Mouse (Mus musculus) heart, embryonic 14.5 days (tissue): Measurements from ENCODE around the gene 6820408C15Rik. TPM values are rescaled to one million over a fixed set of nuclear protein-coding genes. Genes with fewer than 3 reads are reported as not detected.

Experiments used
- ATAC-seq: fragments of 200-750 bp; cut with Nextera tagmentation; 2 replicates; pipeline ENCODE4 v1.8.0; 2017; ENCODE audit warnings: low read depth, moderate TSS enrichment; ENCODE audit not compliant: insufficient number of reproducible peaks, insufficient read depth, low FRiP score
- H3K27ac ChIP-seq, 2 experiments: fragments of 200-500 bp in 1 of 2; fragments of 300-500 bp in 1 of 2; sonication (generic) in 1 of 2; replicated peaks in 1 of 2; 2 replicates each; pipeline ENCODE4 v1.5.1; 2012 to 2014; ENCODE audit warnings: low read depth in 2 of 2, low read length in 2 of 2, control low read depth in 1 of 2, mild to moderate bottlenecking in 1 of 2, mixed read lengths in 1 of 2; ENCODE audit not compliant: control insufficient read depth in 1 of 2, insufficient read depth in 1 of 2
- H3K27me3 ChIP-seq: fragments of 300-500 bp; sonication (generic); 2 replicates; pipeline ENCODE4 v1.6.1; 2014; ENCODE audit warnings: mild to moderate bottlenecking, low read length, control low read depth; ENCODE audit not compliant: control insufficient read depth, insufficient read depth
- H3K36me3 ChIP-seq: fragments of 300-500 bp; sonication (generic); 2 replicates; pipeline ENCODE4 v1.6.1; 2014; ENCODE audit warnings: mild to moderate bottlenecking, control low read depth, low read length, mixed read lengths; ENCODE audit not compliant: control insufficient read depth, insufficient read depth
- H3K4me1 ChIP-seq, 2 experiments: fragments of 200-500 bp in 1 of 2; fragments of 300-500 bp in 1 of 2; sonication (generic) in 1 of 2; 2 replicates each; pipeline ENCODE4 v1.6.1; 2012 to 2014; ENCODE audit warnings: low read length in 2 of 2, control low read depth in 1 of 2, mixed read lengths in 1 of 2; ENCODE audit not compliant: control insufficient read depth in 2 of 2, insufficient read depth in 2 of 2
- H3K4me2 ChIP-seq: fragments of 300-500 bp; sonication (generic); 2 replicates; pipeline ENCODE4 v1.6.1; 2014; ENCODE audit warnings: mild to moderate bottlenecking, low read length
- H3K4me3 ChIP-seq, 2 experiments: fragments of 200-500 bp in 1 of 2; fragments of 300-500 bp in 1 of 2; sonication (generic) in 1 of 2; 2 replicates each; pipeline ENCODE4 v1.5.1; 2012 to 2014; ENCODE audit warnings: low read length in 2 of 2, mild to moderate bottlenecking in 2 of 2, control low read depth in 1 of 2, low read depth in 1 of 2, moderate library complexity in 1 of 2; ENCODE audit not compliant: control insufficient read depth in 1 of 2, insufficient read depth in 1 of 2
- H3K9ac ChIP-seq: fragments of 300-500 bp; sonication (generic); 2 replicates; pipeline ENCODE4 v1.6.1; 2014; ENCODE audit warnings: mild to moderate bottlenecking, low read length
- H3K9me3 ChIP-seq: fragments of 300-500 bp; sonication (generic); 2 replicates; pipeline ENCODE4 v1.6.1; 2016; ENCODE audit warnings: low read length, control low read depth; ENCODE audit not compliant: control insufficient read depth
- WGBS: fragments of 180-500 bp; shearing (Covaris S2); extraction: QIAGEN DNeasy Blood & Tissue Kit; methylation state at CpG from one replicate; pipeline ENCODE4 v1.1.7; 2014; 5-methylcytosine and 5-hydroxymethylcytosine counted together
- polyA plus RNA-seq: library from polyadenylated mRNA; unstranded; fragments of >200 nt; fragmentation: Nextera tagmentation; extraction: Ambion mirVana; gene quantifications from 2 replicates; pipeline ENCODE4 v1.2.1, GENCODE M21; 2014

Gene 6820408C15Rik
- 1.8 and 2.3 TPM in 2 replicates for polyA plus RNA-seq

DNA sequence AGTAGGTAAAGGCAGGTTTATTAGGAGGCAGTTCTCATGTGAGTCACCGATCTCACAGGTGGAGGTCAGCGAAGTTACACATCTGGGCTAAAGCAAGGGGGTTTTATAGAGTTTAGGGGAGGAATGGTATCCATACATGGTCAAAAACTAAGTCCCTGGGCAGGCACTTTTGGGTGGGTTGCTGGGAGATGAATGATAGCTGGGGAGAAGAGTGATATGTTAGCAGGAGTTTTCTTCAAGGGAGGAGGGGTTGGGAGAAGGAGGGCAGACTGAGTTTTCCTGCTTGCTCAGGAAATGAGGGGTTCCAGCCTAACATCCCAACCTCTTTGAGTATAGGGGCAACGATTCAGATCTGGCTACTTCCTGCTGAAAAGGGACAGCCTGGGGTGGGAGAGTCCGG is at the start of gene 6820408C15Rik:
Gene 6820408C15Rik (plus strand): TSS at position 301 of the 400 bp plus-strand sequence.
- 18% methylated on average over 4 of the region's 4 CpGs for WGBS
- H3K4me3 ChIP-seq = peak within 1 kb of the TSS; percentile 82 to 94
- H3K27me3 ChIP-seq = no peaks in the 10 kb centered on the region
- H3K36me3 ChIP-seq = peaks cover 7% of the 10 kb centered on the region; the same call in 1 of the 2 replicates
- H3K9ac ChIP-seq = peak within 1 kb of the TSS; percentile 100
- H3K27ac ChIP-seq = peak within 1 kb of the TSS; percentile 96 to 99
- peak within 1 kb of the TSS; percentile 93 for H3K4me2 ChIP-seq
- H3K4me1 ChIP-seq = peaks cover 15 to 27% of the 10 kb centered on the region in 2 experiments
- no peak for ATAC-seq
- peaks cover 8% of the 10 kb centered on the region; the same call in 1 of the 2 replicates for H3K9me3 ChIP-seq

DNA sequence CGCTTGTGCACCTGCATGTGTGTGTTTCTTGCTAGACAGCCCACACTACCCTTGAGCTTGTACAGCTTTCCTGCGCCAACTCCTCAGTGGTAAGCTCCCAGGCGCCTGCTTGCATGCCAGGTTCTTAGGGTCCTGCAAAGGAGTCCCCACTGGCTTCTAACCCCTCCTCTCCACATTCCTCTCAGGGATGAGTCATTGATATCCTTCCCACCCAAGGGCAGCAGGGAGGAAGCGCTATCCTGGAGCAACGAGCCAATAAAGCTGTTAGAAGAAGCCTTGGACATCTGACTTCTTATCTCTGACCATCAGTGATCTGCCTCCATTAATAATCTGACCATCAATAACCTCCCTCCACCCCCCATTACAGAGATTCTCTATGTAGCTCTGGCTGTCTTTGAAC is 47.5 kb upstream of the 6820408C15Rik start:
- Histone ChIP-seq H3K27me3 (no peaks in the 10 kb centered on the region), H3K9ac (no peak overlapping the region)
- whole genome bisulfite sequencing = 57% methylated on average over 5 of the region's 5 CpGs

DNA sequence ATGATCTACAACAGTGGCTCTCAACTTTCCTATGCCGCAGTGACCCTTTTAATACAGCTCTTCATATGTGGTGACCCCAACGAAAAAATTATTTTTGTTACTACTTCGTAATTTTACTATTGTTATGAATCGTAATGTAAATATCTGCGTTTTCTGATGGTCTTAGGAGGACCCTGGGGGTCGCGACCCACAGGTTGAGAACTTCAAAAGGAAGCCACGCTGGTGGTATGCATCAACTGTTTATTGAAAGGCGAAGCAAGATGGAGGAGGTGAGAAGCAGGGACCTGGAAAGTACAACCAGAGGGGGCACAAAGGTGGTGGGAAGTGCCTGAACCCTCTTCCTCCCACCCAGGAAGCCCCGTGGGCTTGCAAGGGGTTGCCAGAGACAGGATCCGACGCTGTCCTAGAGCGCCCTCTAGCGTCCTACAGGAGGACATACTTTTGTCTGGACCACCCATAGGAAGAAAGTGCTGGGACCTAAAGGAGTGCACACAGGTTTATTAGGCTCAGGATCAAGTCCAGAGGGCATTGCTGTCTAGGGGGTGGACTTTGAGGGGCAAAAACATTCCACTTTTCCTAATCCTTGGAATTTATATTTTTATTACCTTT is 46.8 kb upstream of the 6820408C15Rik start:
- Histone ChIP-seq H3K9me3 (no peaks in the 10 kb centered on the region), H3K27me3 (no peaks in the 10 kb centered on the region), H3K4me1 (peaks cover 4 to 6% of the 10 kb centered on the region in 2 experiments; a peak in 3 of 4 replicates), H3K9ac (no peak overlapping the region), H3K36me3 (no peaks in the 10 kb centered on the region), H3K4me3 (0 out of 4 replicates have a peak overlapping the region, but pooled peaks of 1 of the 2 experiments have one; percentile 11), H3K27ac (no peak overlapping the region), H3K4me2 (peak overlapping the region; percentile 42)
- no peak for ATAC-seq
- WGBS = 28% methylated on average over 14 of the region's 14 CpGs

More for the DNA sequence above, 47.5 kb upstream of the 6820408C15Rik start:
- no peak overlapping the region for H3K4me3 ChIP-seq
- H3K27ac ChIP-seq = no peak overlapping the region
- peaks cover 6 to 8% of the 10 kb centered on the region in 2 experiments; a peak in 3 of 4 replicates for H3K4me1 ChIP-seq
- no peak overlapping the region for H3K4me2 ChIP-seq
- no peaks in the 10 kb centered on the region for H3K36me3 ChIP-seq
- ATAC-seq = no peak
- H3K9me3 ChIP-seq = no peaks in the 10 kb centered on the region

DNA sequence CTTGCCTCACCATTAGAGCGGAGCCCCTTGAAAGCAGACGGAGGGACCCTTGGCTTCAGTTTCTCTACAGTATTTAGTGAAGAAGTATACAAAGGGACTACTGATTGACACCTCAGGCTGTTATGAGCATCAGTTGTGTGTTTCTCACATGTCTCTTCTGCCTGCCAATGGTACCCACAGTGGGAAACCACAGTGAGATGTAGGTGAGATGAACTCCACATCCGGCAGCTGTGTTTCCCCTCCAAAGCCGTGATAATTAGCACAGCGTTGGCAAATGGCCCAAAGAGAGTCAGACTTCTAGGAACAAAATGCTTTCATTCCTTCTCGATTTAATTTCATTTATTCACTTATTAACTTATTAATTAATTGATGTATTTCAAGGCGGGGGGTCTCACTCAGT is 43.3 kb upstream of the 6820408C15Rik start:
- Histone ChIP-seq H3K9me3 (no peaks in the 10 kb centered on the region), H3K36me3 (no peaks in the 10 kb centered on the region), H3K27me3 (peaks cover 6% of the 10 kb centered on the region; the same call in 1 of the 2 replicates), H3K4me3 (no peak overlapping the region), H3K4me1 (peaks cover 6 to 15% of the 10 kb centered on the region in 2 experiments; a peak in 3 of 4 replicates), H3K27ac (no peak overlapping the region), H3K9ac (no peak overlapping the region), H3K4me2 (no peak overlapping the region)
- 75% methylated on average over 7 of the region's 7 CpGs for WGBS
- no peak for ATAC-seq

DNA sequence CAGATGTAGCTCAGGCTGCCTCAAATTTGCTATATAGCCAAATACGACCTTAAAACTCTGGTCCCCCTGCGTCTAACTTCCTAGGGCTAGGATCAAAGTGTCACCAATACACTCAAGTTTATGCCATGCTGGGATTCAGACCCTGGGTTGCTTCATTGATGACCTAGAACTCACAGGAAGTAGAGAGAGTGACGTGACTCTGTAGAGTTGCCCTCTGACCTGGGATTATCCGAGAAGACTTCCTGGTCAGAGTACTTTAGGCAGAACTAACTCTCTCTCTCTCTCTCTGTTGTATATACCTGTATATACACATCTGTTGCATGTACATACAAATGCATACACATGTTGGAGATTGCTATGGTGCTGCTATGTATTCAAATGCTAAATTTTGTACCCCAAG is 42.7 kb upstream of the 6820408C15Rik start:
- Histone ChIP-seq H3K27ac (no peak overlapping the region), H3K27me3 (peaks cover 11% of the 10 kb centered on the region; the same call in 1 of the 2 replicates), H3K9ac (no peak overlapping the region), H3K4me1 (peaks cover 6 to 15% of the 10 kb centered on the region in 2 experiments; a peak in 3 of 4 replicates), H3K36me3 (no peaks in the 10 kb centered on the region), H3K9me3 (no peaks in the 10 kb centered on the region), H3K4me3 (no peak overlapping the region), H3K4me2 (no peak overlapping the region)
- no peak for ATAC-seq
- 67% methylated on average over 4 of the region's 4 CpGs for WGBS

DNA sequence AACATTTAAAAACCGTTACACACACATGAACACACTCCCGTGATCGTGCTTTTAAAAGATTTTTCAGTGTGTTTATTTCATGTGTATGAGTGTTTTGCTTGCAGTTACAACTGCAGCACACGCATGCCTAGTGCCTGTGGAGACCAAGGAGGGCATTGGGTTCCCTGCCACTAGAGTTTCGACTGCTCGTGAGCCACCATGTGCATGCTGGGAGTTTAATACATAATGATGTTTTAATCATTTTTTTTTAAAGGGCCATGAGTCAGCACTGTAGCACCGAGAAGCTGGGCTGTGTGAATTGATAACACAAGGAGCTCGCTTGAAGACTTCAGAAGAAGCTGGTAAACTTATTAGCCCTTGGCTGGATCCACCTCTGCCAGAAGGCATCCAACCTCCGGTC is 41.8 kb upstream of the 6820408C15Rik start:
- peaks cover 11% of the 10 kb centered on the region; the same call in 1 of the 2 replicates for H3K27me3 ChIP-seq
- no peak overlapping the region for H3K9ac ChIP-seq
- H3K27ac ChIP-seq = no peak overlapping the region
- no peak for ATAC-seq
- 76% methylated on average over 9 of the region's 9 CpGs for WGBS
- no peaks in the 10 kb centered on the region for H3K9me3 ChIP-seq
- peaks cover 6 to 15% of the 10 kb centered on the region in 2 experiments; a peak in 3 of 4 replicates for H3K4me1 ChIP-seq
- H3K36me3 ChIP-seq = no peaks in the 10 kb centered on the region
- H3K4me2 ChIP-seq = no peak overlapping the region
- no peak overlapping the region for H3K4me3 ChIP-seq

DNA sequence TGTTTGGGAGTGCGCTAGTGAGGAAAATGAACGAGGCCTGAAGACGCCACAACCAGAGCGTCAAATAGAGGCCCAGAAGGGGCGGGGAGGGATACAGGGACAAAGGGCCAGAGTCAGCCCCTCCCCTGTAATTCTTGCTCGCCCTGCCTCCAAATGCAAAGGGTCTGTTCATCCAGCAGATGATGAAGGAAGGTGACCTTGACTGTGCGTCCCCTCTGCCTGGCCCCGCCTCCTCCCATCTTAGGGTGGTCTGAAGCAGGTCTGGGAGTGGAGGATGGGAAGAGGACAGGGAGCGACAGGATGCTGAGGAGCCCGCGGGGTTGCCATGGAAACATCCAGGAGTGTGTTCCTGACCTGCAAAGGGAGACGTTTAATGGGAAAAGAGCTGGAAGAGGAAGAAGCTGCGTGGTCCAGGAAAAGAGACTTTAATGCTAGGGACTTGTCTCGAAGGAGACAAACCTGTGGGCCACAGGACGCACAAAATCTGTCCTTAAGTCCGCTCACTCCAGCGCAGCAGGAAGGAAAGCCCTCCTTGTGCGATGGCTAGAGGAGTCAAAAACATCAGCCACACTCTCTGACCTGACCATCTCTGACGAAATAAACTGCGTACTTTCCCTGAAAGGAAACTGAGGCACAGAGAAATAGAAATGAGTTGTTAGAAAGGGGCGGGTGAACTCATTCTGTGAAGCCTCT is 39.6 kb upstream of the 6820408C15Rik start:
- 0 out of 4 replicates have a peak overlapping the region, but pooled peaks have one; percentile 9 for H3K4me3 ChIP-seq
- peak overlapping the region; percentile 51 for H3K4me2 ChIP-seq
- peak overlapping the region; percentile 51 for H3K9ac ChIP-seq
- H3K27me3 ChIP-seq = peaks cover 11% of the 10 kb centered on the region; the same call in 1 of the 2 replicates
- H3K4me1 ChIP-seq = peaks cover 6 to 13% of the 10 kb centered on the region in 2 experiments; a peak in 3 of 4 replicates
- H3K36me3 ChIP-seq = no peaks in the 10 kb centered on the region
- ATAC-seq = no peak
- H3K27ac ChIP-seq = no peak overlapping the region
- WGBS = 8% methylated on average over 21 of the region's 21 CpGs
- no peaks in the 10 kb centered on the region for H3K9me3 ChIP-seq
